8 mouse cellular contexts compared by ENCODE assay signal in the genomic region with DNA sequence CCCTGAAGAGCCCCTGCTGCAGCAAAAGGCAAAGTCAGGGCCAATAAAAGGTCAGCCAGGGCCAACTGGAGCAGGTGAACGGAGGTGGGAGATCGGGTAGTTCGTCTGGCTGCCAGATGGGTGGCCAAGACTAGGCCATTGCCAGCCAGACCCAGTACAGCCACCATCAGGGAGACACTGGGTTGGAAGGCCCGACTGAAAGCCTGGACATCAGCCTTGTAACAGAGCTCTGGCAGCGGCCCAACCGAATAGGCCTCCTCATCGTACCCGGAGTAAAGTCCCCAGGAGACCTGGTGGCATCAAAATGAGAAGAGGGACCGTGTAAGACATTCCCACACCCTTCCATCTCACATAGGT. TPM values are rescaled to one million over a fixed set of nuclear protein-coding genes. Genes with fewer than 3 reads are reported as not detected.
DNase-seq lines count a peak whose midpoint lies in the region; ATAC-seq and TF ChIP-seq lines count a peak whose summit lies in the region.

No protein-coding gene starts in this region.

- 42% methylated on average over 9 of the region's 9 CpGs for WGBS in heart, embryonic 13.5 days
- 34% methylated on average over 9 of the region's 9 CpGs for WGBS in forebrain, postnatal 0 days
- WGBS in liver, embryonic 15.5 days (ENCODE audit: insufficient replicate concordance): 27% methylated on average over 9 of the region's 9 CpGs

- TF ChIP-seq POLR2A in bone marrow macrophage, adult 2 months (IDR thresholded peaks at IDR 0.05; ENCODE audit: borderline replicate concordance, low read depth, low read length): no peak

- no peak for TF ChIP-seq CTCF in bone marrow macrophage, adult 2 months (IDR thresholded peaks at IDR 0.05; ENCODE audit: low read depth, low read length)
- TF ChIP-seq CTCF in forebrain, postnatal 0 days (IDR thresholded peaks at IDR 0.05; ENCODE audit: low read depth): no peak

- peaks cover 56% of the 10 kb centered on the region for H3K27me3 ChIP-seq in heart, embryonic 13.5 days (replicated peaks)
- peaks cover 39% of the 10 kb centered on the region for H3K27me3 ChIP-seq in forebrain, postnatal 0 days (ENCODE audit: insufficient read depth, low read length)
- H3K27me3 ChIP-seq in liver, embryonic 15.5 days: peaks cover 100% of the 10 kb centered on the region

- H3K9ac ChIP-seq in heart, embryonic 13.5 days: peak overlapping the region; percentile 79
- peak overlapping the region; percentile 39 for H3K9ac ChIP-seq in forebrain, postnatal 0 days
- H3K9ac ChIP-seq in liver, embryonic 15.5 days: no peak overlapping the region

- DNase-seq in heart, adult 8-10 months (ENCODE audit: low spot score): no peak
- DNase-seq in forebrain, postnatal 0 days: no peak
- no peak for DNase-seq in ovary, adult 18-20 months (ENCODE audit: low spot score)
- DNase-seq in adipocyte (ENCODE audit: low spot score): no peak
- no peak for DNase-seq in spleen, postnatal 36 days (ENCODE audit: low spot score in 2 of 2)

- H3K9me3 ChIP-seq in heart, embryonic 13.5 days: no peaks in the 10 kb centered on the region
- H3K9me3 ChIP-seq in forebrain, postnatal 0 days (ENCODE audit: low read length): no peaks in the 10 kb centered on the region
- H3K9me3 ChIP-seq in liver, embryonic 15.5 days (replicated peaks): no peaks in the 10 kb centered on the region

- H3K4me2 ChIP-seq in heart, embryonic 13.5 days: peak overlapping the region; percentile 97
- H3K4me2 ChIP-seq in forebrain, postnatal 0 days (ENCODE audit: low read depth): peak overlapping the region; percentile 53
- H3K4me2 ChIP-seq in liver, embryonic 15.5 days: peak overlapping the region; percentile 66

- peak overlapping the region; percentile 76; the same call in 1 of the 2 replicates for H3K27ac ChIP-seq in heart, embryonic 13.5 days (replicated peaks)
- H3K27ac ChIP-seq in bone marrow macrophage, adult 2 months (ENCODE audit: insufficient read depth, low read depth, low read length): no peak overlapping the region
- no peak overlapping the region for H3K27ac ChIP-seq in forebrain, postnatal 0 days (ENCODE audit: low read depth, low read length)
- H3K27ac ChIP-seq in liver, embryonic 15.5 days (replicated peaks): no peak overlapping the region

- no peak for ATAC-seq in heart, embryonic 13.5 days (ENCODE audit: extremely low read depth, insufficient number of reproducible peaks, low FRiP score, low TSS enrichment)
- ATAC-seq in forebrain, postnatal 0 days: no peak
- no peak for ATAC-seq in liver, embryonic 15.5 days (ENCODE audit: insufficient read depth)

- peaks cover 68% of the 10 kb centered on the region for H3K4me1 ChIP-seq in heart, embryonic 13.5 days
- peaks cover 21% of the 10 kb centered on the region for H3K4me1 ChIP-seq in bone marrow macrophage, adult 2 months (ENCODE audit: control insufficient read depth, insufficient read depth, low read length)
- H3K4me1 ChIP-seq in forebrain, postnatal 0 days (ENCODE audit: insufficient read depth): peaks cover 18% of the 10 kb centered on the region
- H3K4me1 ChIP-seq in liver, embryonic 15.5 days (replicated peaks): peaks cover 68% of the 10 kb centered on the region

- H3K36me3 ChIP-seq in heart, embryonic 13.5 days: no peaks in the 10 kb centered on the region
- no peaks in the 10 kb centered on the region for H3K36me3 ChIP-seq in forebrain, postnatal 0 days (ENCODE audit: insufficient read depth)
- no peaks in the 10 kb centered on the region for H3K36me3 ChIP-seq in liver, embryonic 15.5 days (replicated peaks)

- H3K4me3 ChIP-seq in heart, embryonic 13.5 days: peak overlapping the region; percentile 43
- H3K4me3 ChIP-seq in bone marrow macrophage, adult 2 months (ENCODE audit: insufficient read depth, low read length): peak overlapping the region; percentile 46; the same call in 1 of the 2 replicates
- peak overlapping the region; percentile 34 for H3K4me3 ChIP-seq in forebrain, postnatal 0 days (ENCODE audit: low read depth, low read length)
- peak overlapping the region; percentile 37 for H3K4me3 ChIP-seq in liver, embryonic 15.5 days (replicated peaks)

RNA-seq across cellular contexts. Expression of a gene that starts 0.9 kb away (rescaled TPM):
- polyA plus RNA-seq in heart, embryonic 13.5 days (2015; fragmentation: Nextera tagmentation; extraction: Ambion mirVana): 0.19 and 0.33 TPM in 2 replicates
- total RNA-seq in heart, adult 8-10 months (2022): under 1 TPM in 2 of 4 experiments, not detected in 2; 0.14 to 0.19 TPM
- polyA plus RNA-seq in bone marrow macrophage, adult 2 months (2012; ENCODE audit: insufficient read depth, insufficient read length, missing spikeins): not detected in 2 replicates
- total RNA-seq in forebrain, postnatal 0 days (2014; rRNA removed): 0.23 and 0.52 TPM in 2 replicates
- polyA plus RNA-seq in forebrain, postnatal 0 days (2015; fragmentation: Nextera tagmentation; extraction: Ambion mirVana): 0.15 and 0.24 TPM in 2 replicates
- polyA plus RNA-seq in liver, embryonic 15.5 days (2015; fragmentation: Nextera tagmentation; extraction: Ambion mirVana): 0.05 TPM in 1 of 2 replicates, not detected in the other

RNA-seq across cellular contexts. Expression of a gene that starts 3.2 kb away (rescaled TPM):
- 7.6 and 8.5 TPM in 2 replicates for polyA plus RNA-seq in heart, embryonic 13.5 days (2015; fragmentation: Nextera tagmentation; extraction: Ambion mirVana)
- total RNA-seq in heart, adult 8-10 months (2022): 10 to 100 TPM; 23.4 to 29.9 (median 28.1) TPM
- polyA plus RNA-seq in bone marrow macrophage, adult 2 months (2012; ENCODE audit: insufficient read depth, insufficient read length, missing spikeins): 4.3 and 6.4 TPM in 2 replicates
- 9.2 and 10.2 TPM in 2 replicates for total RNA-seq in forebrain, postnatal 0 days (2014; rRNA removed)
- 4.9 and 5.3 TPM in 2 replicates for polyA plus RNA-seq in forebrain, postnatal 0 days (2015; fragmentation: Nextera tagmentation; extraction: Ambion mirVana)
- 1.5 and 1.9 TPM in 2 replicates for polyA plus RNA-seq in liver, embryonic 15.5 days (2015; fragmentation: Nextera tagmentation; extraction: Ambion mirVana)

RNA-seq across cellular contexts. Expression of a gene that starts 4.0 kb away (rescaled TPM):
- 0.52 and 0.55 TPM in 2 replicates for polyA plus RNA-seq in heart, embryonic 13.5 days (2015; fragmentation: Nextera tagmentation; extraction: Ambion mirVana)
- 1 to 10 TPM; 1.1 to 2.9 (median 1.5) TPM for total RNA-seq in heart, adult 8-10 months (2022)
- polyA plus RNA-seq in bone marrow macrophage, adult 2 months (2012; ENCODE audit: insufficient read depth, insufficient read length, missing spikeins): 2.5 and 3.2 TPM in 2 replicates
- 3.0 and 3.5 TPM in 2 replicates for total RNA-seq in forebrain, postnatal 0 days (2014; rRNA removed)
- polyA plus RNA-seq in forebrain, postnatal 0 days (2015; fragmentation: Nextera tagmentation; extraction: Ambion mirVana): 0.35 and 1.1 TPM in 2 replicates
- 0.07 and 0.12 TPM in 2 replicates for polyA plus RNA-seq in liver, embryonic 15.5 days (2015; fragmentation: Nextera tagmentation; extraction: Ambion mirVana)

RNA-seq across cellular contexts. Expression of a gene that starts 18.7 kb away (rescaled TPM):
- 3.1 and 4.3 TPM in 2 replicates for polyA plus RNA-seq in heart, embryonic 13.5 days (2015; fragmentation: Nextera tagmentation; extraction: Ambion mirVana)
- 1 to 10 TPM; 2.7 to 4.9 (median 3.0) TPM for total RNA-seq in heart, adult 8-10 months (2022)
- polyA plus RNA-seq in bone marrow macrophage, adult 2 months (2012; ENCODE audit: insufficient read depth, insufficient read length, missing spikeins): not detected in 2 replicates
- total RNA-seq in forebrain, postnatal 0 days (2014; rRNA removed): 23.2 and 28.6 TPM in 2 replicates
- 59.9 and 69.7 TPM in 2 replicates for polyA plus RNA-seq in forebrain, postnatal 0 days (2015; fragmentation: Nextera tagmentation; extraction: Ambion mirVana)
- polyA plus RNA-seq in liver, embryonic 15.5 days (2015; fragmentation: Nextera tagmentation; extraction: Ambion mirVana): 0.05 and 0.24 TPM in 2 replicates

RNA-seq across cellular contexts. Expression of a gene that starts 51.9 kb away (rescaled TPM):
- 11.6 and 11.7 TPM in 2 replicates for polyA plus RNA-seq in heart, embryonic 13.5 days (2015; fragmentation: Nextera tagmentation; extraction: Ambion mirVana)
- 10 to 100 TPM; 28.6 to 37.3 (median 31.7) TPM for total RNA-seq in heart, adult 8-10 months (2022)
- polyA plus RNA-seq in bone marrow macrophage, adult 2 months (2012; ENCODE audit: insufficient read depth, insufficient read length, missing spikeins): 48.6 and 52.5 TPM in 2 replicates
- 25.6 and 27.7 TPM in 2 replicates for total RNA-seq in forebrain, postnatal 0 days (2014; rRNA removed)
- polyA plus RNA-seq in forebrain, postnatal 0 days (2015; fragmentation: Nextera tagmentation; extraction: Ambion mirVana): 18.8 and 22.5 TPM in 2 replicates
- 9.8 and 11.0 TPM in 2 replicates for polyA plus RNA-seq in liver, embryonic 15.5 days (2015; fragmentation: Nextera tagmentation; extraction: Ambion mirVana)
